Mouse (Mus musculus) stomach, postnatal 0 days (tissue): ENCODE results near the gene Hist1h2ak. TPM values are rescaled to one million over a fixed set of nuclear protein-coding genes. Genes with fewer than 3 reads are reported as not detected.
"Not testable (repeated sequence)": the region's sequence is repeated elsewhere in the genome, so short reads cannot be mapped to it uniquely, and the experiment has no call there.

Experiments
- ATAC-seq: fragments of 200-750 bp; cut with Nextera tagmentation; 2 replicates; pipeline ENCODE4 v1.8.0; 2017; ENCODE audit not compliant: low FRiP score, low TSS enrichment
- DNase-seq: peaks from one replicate; pipeline ENCODE4 v3.0.0-alpha.2; 2016; ENCODE audit warnings: low spot score
- H3K27ac ChIP-seq: fragments of 300-500 bp; sonication (generic); replicated peaks from 2 replicates; pipeline ENCODE4 v1.5.1; 2014; ENCODE audit warnings: mild to moderate bottlenecking, control low read depth
- H3K27me3 ChIP-seq: fragments of 300-500 bp; sonication (generic); 2 replicates; pipeline ENCODE4 v1.6.1; 2014; ENCODE audit warnings: low read length; ENCODE audit not compliant: control insufficient read depth, insufficient read depth
- H3K36me3 ChIP-seq: fragments of 300-500 bp; sonication (generic); 2 replicates; pipeline ENCODE4 v1.6.1; 2014; ENCODE audit warnings: low read length, mixed read lengths; ENCODE audit not compliant: control insufficient read depth, insufficient read depth
- H3K4me1 ChIP-seq: fragments of 300-500 bp; sonication (generic); replicated peaks from 2 replicates; pipeline ENCODE4 v1.6.1; 2014; ENCODE audit warnings: antibody characterized with exemption; ENCODE audit not compliant: control insufficient read depth, insufficient read depth
- H3K4me2 ChIP-seq: fragments of 300-500 bp; sonication (generic); replicated peaks from 2 replicates; pipeline ENCODE4 v1.6.1; 2014; ENCODE audit warnings: low read depth, mild to moderate bottlenecking, control low read depth, moderate library complexity
- H3K4me3 ChIP-seq: fragments of 300-500 bp; sonication (generic); 2 replicates; pipeline ENCODE4 v1.5.1; 2014; ENCODE audit warnings: low read depth, low read length, control low read depth
- H3K9ac ChIP-seq: fragments of 300-500 bp; sonication (generic); 2 replicates; pipeline ENCODE4 v1.6.1; 2014; ENCODE audit warnings: mild to moderate bottlenecking, low read length, control low read depth, mixed read lengths
- H3K9me3 ChIP-seq: fragments of 300-500 bp; sonication (generic); 2 replicates; pipeline ENCODE4 v1.6.1; 2016; ENCODE audit warnings: low read length; ENCODE audit not compliant: control insufficient read depth
- CTCF ChIP-seq: IDR thresholded peaks from 2 replicates; pipeline ENCODE4 v1.5.1; 2016; ENCODE audit warnings: antibody characterized with exemption, low read depth, mild to moderate bottlenecking, moderate library complexity
- EP300 ChIP-seq: optimal IDR thresholded peaks from 2 replicates; pipeline ENCODE3; 2016; ENCODE audit warnings: antibody characterized with exemption
- WGBS: fragments of 180-500 bp; shearing (Covaris S2); extraction: QIAGEN DNeasy Blood & Tissue Kit; methylation state at CpG from one replicate; pipeline ENCODE4 v1.1.7; 2014; 5-methylcytosine and 5-hydroxymethylcytosine counted together
- polyA plus RNA-seq: library from polyadenylated mRNA; unstranded; fragments of >200 nt; fragmentation: Nextera tagmentation; extraction: Ambion mirVana; gene quantifications from 2 replicates; pipeline ENCODE4 v1.2.1, GENCODE M21; 2015

Gene Hist1h2ak
- polyA plus RNA-seq, 1 experiment from 2014 or later = 19.3 TPM

DNA sequence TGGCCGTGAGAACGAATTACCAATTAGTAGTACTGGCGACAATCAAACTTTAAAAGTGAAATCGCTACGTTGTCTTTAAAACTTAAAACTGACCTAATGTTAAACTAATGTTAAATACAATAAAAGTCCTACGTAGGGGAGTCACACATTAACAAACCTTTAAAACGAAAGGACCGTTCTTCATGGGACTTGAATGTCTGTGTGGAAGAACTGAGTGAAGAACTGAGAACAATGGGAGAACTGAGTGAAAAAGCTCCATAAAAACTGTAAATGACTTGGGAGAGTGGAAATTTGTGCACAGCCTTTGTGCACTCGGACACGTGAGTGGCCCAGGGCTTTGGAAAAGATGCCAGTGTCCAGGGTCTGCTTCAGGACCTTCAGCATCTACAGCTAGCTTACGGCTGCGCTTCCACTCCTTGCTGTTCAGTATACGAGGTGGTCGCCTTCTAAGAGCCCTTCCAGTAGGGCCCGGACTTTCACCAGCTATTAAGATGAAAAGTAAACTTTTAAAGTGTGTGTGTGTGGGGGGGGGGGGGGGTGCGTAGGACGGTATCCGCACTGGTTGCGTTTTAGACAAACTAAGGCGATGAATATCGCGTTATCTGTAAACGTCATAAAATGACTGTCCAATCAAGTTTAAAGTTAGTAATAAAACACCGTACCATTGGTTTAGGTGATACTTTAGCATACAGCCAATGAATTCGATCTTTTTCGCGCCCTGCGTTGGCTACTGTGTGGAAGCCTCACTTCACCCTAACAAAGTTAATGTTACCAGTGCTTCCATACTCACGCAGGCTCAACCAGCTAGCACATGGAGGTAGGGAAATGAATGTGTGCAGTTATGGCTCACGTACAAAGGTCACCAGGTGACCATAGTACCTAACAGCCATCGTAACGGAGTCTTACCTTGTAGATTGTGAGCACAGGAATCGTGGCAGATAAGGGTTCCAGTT is 25.5 kb upstream of the Hist1h2ak start:
- Histone ChIP-seq H3K9ac (peak overlapping the region; percentile 74), H3K9me3 (no peaks in the 10 kb centered on the region), H3K4me2 (peak overlapping the region; percentile 83), H3K4me1 (no peaks in the 10 kb centered on the region), H3K4me3 (peak overlapping the region; percentile 51), H3K27ac (peak overlapping the region; percentile 88), H3K27me3 (no peaks in the 10 kb centered on the region), H3K36me3 (no peaks in the 10 kb centered on the region)
- DNase-seq = peak; percentile 70
- TF ChIP-seq CTCF (no peak), EP300 (peak; percentile 45)
- peak; percentile 90 for ATAC-seq
- WGBS = 2% methylated on average over 33 of the region's 33 CpGs

DNA sequence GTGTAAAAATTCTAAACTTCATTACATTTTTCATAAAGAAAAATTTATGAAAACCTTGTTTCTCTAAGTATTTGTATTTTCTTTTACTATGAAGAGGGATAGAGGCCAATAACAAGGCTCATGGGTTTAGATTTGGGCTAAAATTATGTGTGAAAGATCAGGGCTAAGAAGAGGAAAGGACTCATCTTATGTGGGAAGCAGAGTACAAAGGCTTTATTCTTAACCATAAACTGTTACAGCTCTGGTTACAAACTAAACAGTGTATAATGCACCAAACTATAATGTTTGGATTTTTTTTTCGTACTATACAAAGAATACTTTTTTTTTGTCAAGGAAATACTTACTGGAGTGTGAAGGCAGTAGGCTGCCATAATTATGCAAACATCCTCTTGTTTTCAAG is 2.1 kb upstream of the Hist1h2ak start:
- ATAC-seq (no peak), DNase-seq (no peak)
- no peak overlapping the region for H3K4me3 ChIP-seq
- H3K9me3 ChIP-seq = no peaks in the 10 kb centered on the region
- no peak overlapping the region for H3K4me2 ChIP-seq
- no peaks in the 10 kb centered on the region for H3K4me1 ChIP-seq
- no peak overlapping the region for H3K27ac ChIP-seq
- H3K27me3 ChIP-seq = no peaks in the 10 kb centered on the region
- H3K9ac ChIP-seq = no peak overlapping the region
- no peaks in the 10 kb centered on the region for H3K36me3 ChIP-seq
- TF ChIP-seq CTCF (no peak), EP300 (no peak)
- WGBS = 49% methylated on average over 1 of the region's 1 CpGs

DNA sequence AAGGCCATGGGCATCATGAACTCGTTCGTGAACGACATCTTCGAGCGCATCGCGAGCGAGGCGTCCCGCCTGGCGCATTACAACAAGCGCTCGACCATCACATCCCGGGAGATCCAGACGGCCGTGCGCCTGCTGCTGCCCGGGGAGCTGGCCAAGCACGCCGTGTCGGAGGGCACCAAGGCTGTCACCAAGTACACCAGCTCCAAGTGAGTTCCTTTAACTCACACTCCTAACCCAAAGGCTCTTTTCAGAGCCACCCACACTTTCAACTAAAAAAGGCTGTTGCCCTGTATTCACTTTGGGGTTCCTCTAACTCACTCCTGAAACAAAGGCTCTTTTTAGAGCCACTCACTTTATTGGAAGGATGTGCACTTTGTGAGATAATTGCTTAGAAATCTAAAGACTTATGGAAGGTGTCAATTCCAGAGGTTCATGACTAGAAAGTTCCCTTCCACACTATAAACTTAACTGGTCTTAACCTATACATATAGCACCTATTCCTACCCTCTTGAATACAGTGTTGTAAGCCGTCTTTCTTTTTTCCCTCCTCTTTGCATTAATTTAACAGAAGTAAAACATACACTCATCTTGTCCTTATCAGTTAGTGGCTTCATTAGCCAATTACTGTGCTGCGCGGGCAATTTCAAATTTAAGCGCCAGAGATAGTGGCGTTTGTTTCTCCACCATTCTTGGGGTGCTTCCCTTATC is 821 bp upstream of the Hist1h2ak start:
- H3K9me3 ChIP-seq, H3K27me3 ChIP-seq, ATAC-seq, H3K36me3 ChIP-seq, H3K4me1 ChIP-seq: not testable (repeated sequence)
- DNase-seq = peak; percentile 42
- H3K27ac ChIP-seq = peak overlapping the region; percentile 91
- peak overlapping the region; percentile 55; the same call in 1 of the 2 replicates for H3K9ac ChIP-seq
- under 1% methylated on average over 18 of the region's 26 CpGs for WGBS
- H3K4me3 ChIP-seq = peak overlapping the region; percentile 43
- peak overlapping the region; percentile 66 for H3K4me2 ChIP-seq

DNA sequence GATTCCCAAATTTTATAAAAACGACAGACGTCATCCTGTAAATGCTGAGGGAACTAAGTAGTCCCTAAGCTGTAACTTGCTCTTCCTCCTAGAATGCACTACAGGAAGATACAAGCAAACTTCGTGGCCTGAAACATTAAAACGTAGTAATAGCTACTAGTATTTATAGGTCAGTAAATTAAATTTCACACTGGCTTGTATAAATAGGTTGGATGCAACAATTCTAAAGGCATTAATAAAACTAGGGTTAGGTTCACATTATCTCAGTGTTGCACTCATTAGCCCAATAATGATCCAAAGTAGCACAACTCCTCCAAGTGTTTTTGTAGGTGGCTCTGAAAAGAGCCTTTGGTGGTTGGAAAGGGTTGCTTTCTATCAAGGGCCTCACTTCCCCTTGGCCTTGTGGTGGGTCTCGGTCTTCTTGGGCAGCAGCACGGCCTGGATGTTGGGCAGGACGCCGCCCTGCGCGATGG is 540 bp downstream of the Hist1h2ak start:
- peak overlapping the region; percentile 91 for H3K27ac ChIP-seq
- no peaks in the 10 kb centered on the region for H3K9me3 ChIP-seq
- 1% methylated on average over 10 of the region's 10 CpGs for WGBS
- H3K36me3 ChIP-seq = no peaks in the 10 kb centered on the region
- H3K9ac ChIP-seq = peak overlapping the region; percentile 49
- no peaks in the 10 kb centered on the region for H3K4me1 ChIP-seq
- DNase-seq (no peak), ATAC-seq (no peak)
- H3K4me3 ChIP-seq = peak overlapping the region; percentile 43
- no peaks in the 10 kb centered on the region for H3K27me3 ChIP-seq
- TF ChIP-seq CTCF (no peak), EP300 (no peak)
- H3K4me2 ChIP-seq = peak overlapping the region; percentile 66

DNA sequence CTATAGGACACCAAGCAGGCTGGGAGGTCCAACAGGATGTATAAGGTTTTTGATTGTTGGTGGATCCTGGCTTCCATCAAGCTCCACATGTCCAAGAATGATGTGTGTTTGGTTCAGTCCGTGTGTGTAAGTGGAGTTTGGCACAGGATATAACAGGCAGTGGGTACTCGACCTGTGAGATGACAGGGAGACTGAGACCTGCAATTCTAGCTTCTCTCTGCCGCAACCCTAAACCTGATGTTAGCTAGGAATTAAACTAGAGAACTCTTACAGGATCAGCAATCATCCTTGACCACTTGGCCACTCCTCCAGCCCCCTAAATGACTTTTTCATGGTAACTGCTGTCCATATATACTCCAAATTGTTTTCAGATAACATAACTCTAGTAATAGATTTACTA is 1.3 kb downstream of the Hist1h2ak start:
- 0 out of 2 replicates have a peak overlapping the region, but pooled peaks have one; percentile 8 for H3K9ac ChIP-seq
- no peak for DNase-seq
- no peaks in the 10 kb centered on the region for H3K4me1 ChIP-seq
- H3K36me3 ChIP-seq = no peaks in the 10 kb centered on the region
- H3K27me3 ChIP-seq = no peaks in the 10 kb centered on the region
- no peaks in the 10 kb centered on the region for H3K9me3 ChIP-seq
- H3K4me3 ChIP-seq = no peak overlapping the region
- peak overlapping the region; percentile 66 for H3K4me2 ChIP-seq
- no peak for ATAC-seq
- H3K27ac ChIP-seq = no peak overlapping the region
- 25% methylated on average over 3 of the region's 3 CpGs for WGBS
- TF ChIP-seq CTCF = no peak

DNA sequence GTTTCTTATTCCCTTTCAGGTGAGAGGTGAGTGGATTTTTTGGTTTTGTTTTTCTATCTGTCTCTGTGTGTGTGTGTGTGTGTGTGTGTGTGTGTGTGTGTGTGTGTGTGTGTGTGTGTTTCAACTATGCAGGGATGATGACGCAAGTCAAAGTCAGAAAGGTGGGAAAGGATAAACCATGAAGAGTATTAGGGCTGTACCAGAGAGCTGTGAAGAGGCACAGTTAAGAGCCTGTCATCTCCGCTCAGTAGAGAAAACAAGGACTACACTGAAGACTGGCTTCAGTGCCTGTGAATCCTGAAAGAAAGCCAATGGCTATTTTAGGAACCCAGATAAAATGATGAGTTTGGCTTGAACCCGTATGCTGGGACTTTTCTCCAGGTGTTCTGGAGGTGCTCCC is 1.8 kb downstream of the Hist1h2ak start:
- H3K4me2 ChIP-seq = no peak overlapping the region
- no peak for ATAC-seq
- DNase-seq = no peak
- H3K36me3 ChIP-seq = no peaks in the 10 kb centered on the region
- TF ChIP-seq CTCF = no peak
- no peak for TF ChIP-seq EP300
- H3K27me3 ChIP-seq = no peaks in the 10 kb centered on the region
- no peaks in the 10 kb centered on the region for H3K9me3 ChIP-seq
- no peak overlapping the region for H3K9ac ChIP-seq
- H3K27ac ChIP-seq = no peak overlapping the region
- 63% methylated on average over 3 of the region's 3 CpGs for WGBS
- no peak overlapping the region for H3K4me3 ChIP-seq
- H3K4me1 ChIP-seq = no peaks in the 10 kb centered on the region
